Mouse (Mus musculus): ENCODE data around the gene Topors. TPM values are rescaled to one million over a fixed set of nuclear protein-coding genes. Genes with fewer than 3 reads are reported as not detected.

The Topors gene
- total and polyA plus RNA-seq, 3 experiments: 32.0 to 62.7 (median 38.3) TPM

DNA sequence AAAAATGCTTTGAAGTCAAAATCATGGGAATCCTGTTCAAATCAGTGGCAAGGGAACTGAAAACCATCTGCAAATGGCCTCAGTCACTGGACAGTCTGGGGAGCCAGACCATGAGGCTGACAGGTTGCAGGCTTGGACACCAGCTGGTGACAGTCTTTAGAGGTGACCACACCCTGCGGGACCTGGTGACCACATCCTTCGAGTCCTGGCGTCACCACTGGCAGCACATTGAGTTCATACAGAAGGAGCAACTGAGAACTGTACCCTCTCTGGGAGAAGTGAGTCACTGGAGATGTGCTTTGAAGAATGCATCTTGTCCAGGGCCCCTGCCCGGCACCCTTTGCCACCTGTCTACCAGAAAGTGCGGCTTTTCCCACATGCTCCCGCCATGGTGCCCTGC, 39.9 kb downstream of the Topors start:
- H3K79me2 ChIP-seq (ENCODE audit: control insufficient read depth, insufficient read depth, low read length, poor library complexity): no peaks in the 10 kb centered on the region
- H3K9me3 ChIP-seq (replicated peaks; ENCODE audit: insufficient read depth, low read length): no peaks in the 10 kb centered on the region
- no peak for TF ChIP-seq POLR2AphosphoS5 (IDR thresholded peaks at IDR 0.05; ENCODE audit: borderline replicate concordance, low read depth, low read length)
- TF ChIP-seq USF1 (IDR thresholded peaks at IDR 0.05; ENCODE audit: low read depth, low read length): no peak
- TF ChIP-seq RCOR1 (IDR thresholded peaks at IDR 0.05; ENCODE audit: low read depth, low read length): no peak
- TF ChIP-seq TCF12 (IDR thresholded peaks at IDR 0.05; ENCODE audit: low read depth, low read length): no peak
- TF ChIP-seq E2F4 (IDR thresholded peaks at IDR 0.05; ENCODE audit: borderline replicate concordance, low read depth, low read length): no peak
- TF ChIP-seq HCFC1 (IDR thresholded peaks at IDR 0.05; ENCODE audit: low read depth, low read length): no peak
- TF ChIP-seq SIN3A (IDR thresholded peaks at IDR 0.05; ENCODE audit: low read length): no peak
- no peak for TF ChIP-seq ZMIZ1 (IDR thresholded peaks at IDR 0.05; ENCODE audit: low read depth, low read length)
- no peak for TF ChIP-seq NELFE (IDR thresholded peaks at IDR 0.05; ENCODE audit: low read depth, low read length)
- TF ChIP-seq ZC3H11A (IDR thresholded peaks at IDR 0.05; ENCODE audit: low read depth, low read length): no peak
- no peak for TF ChIP-seq MEF2A (IDR thresholded peaks at IDR 0.05; ENCODE audit: extremely low read depth, insufficient replicate concordance, low read depth, low read length, poor library complexity, severe bottlenecking)
- TF ChIP-seq POLR2A (IDR thresholded peaks at IDR 0.05; ENCODE audit: control insufficient read depth in 1 of 2, insufficient read depth in 1 of 2, low read depth in 1 of 2, low read length in 2 of 2, poor library complexity in 1 of 2): no peak
- no peak for TF ChIP-seq MAZ (IDR thresholded peaks at IDR 0.05; ENCODE audit: low read depth, low read length)
- TF ChIP-seq MYB (IDR thresholded peaks at IDR 0.05; ENCODE audit: low read depth, low read length): no peak
- no peak for TF ChIP-seq CTCF (IDR thresholded peaks at IDR 0.05 in 2 of 3, conservative IDR thresholded peaks at IDR 0.05 in 1 of 3; ENCODE audit: control insufficient read depth in 1 of 3, insufficient read depth in 1 of 3, low read depth in 2 of 3, low read length in 3 of 3, poor library complexity in 1 of 3, severe bottlenecking in 1 of 3)
- TF ChIP-seq TBP (IDR thresholded peaks at IDR 0.05; ENCODE audit: low read depth, low read length): no peak
- H3K4me1 ChIP-seq (ENCODE audit: control insufficient read depth in 1 of 2, insufficient read depth in 2 of 2, low read length in 2 of 2): no peaks in the 10 kb centered on the region
- no peak overlapping the region for H3K27ac ChIP-seq (ENCODE audit: control insufficient read depth, low read depth, low read length)
- no peaks in the 10 kb centered on the region for H3K27me3 ChIP-seq (ENCODE audit: control insufficient read depth in 1 of 2, insufficient read depth in 2 of 2, low read length in 2 of 2)
- no peak overlapping the region for H3K4me3 ChIP-seq (ENCODE audit: control insufficient read depth in 1 of 2, insufficient read depth in 1 of 2, low read depth in 2 of 2, low read length in 2 of 2)
- no peaks in the 10 kb centered on the region for H3K36me3 ChIP-seq (ENCODE audit: control insufficient read depth in 1 of 2, insufficient read depth in 2 of 2, low read length in 2 of 2)
- H3K9ac ChIP-seq (ENCODE audit: control insufficient read depth, low read depth, low read length, poor library complexity, severe bottlenecking): no peak overlapping the region
- DNase-seq (ENCODE audit: low read depth, low spot score): no peak

DNA sequence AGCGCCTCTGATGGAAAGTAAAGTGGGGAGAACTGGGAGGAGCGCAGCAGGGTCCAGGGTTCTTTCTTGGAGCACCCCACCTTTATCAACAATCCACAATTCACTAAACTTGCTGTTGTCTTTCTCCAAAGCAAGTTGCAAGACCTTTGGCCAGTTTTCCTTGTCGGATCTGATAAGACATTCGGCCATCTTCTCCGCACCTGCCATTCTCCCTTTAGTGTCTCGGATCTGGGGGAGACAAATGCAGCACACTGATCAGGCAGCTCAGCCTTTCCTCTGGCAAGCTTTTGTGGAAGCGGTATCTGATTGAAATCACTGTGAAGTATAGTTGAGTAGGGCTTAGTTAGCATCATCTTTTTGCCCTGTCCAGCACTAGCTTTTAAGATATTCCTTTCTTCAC, 41.8 kb downstream of the Topors start:
- no peak overlapping the region for H3K9ac ChIP-seq (ENCODE audit: control insufficient read depth, low read depth, low read length, poor library complexity, severe bottlenecking)
- H3K36me3 ChIP-seq (ENCODE audit: control insufficient read depth in 1 of 2, insufficient read depth in 2 of 2, low read length in 2 of 2): no peaks in the 10 kb centered on the region
- TF ChIP-seq MYC (IDR thresholded peaks at IDR 0.05; ENCODE audit: low read depth, low read length) (no peak), SMC3 (IDR thresholded peaks at IDR 0.05; ENCODE audit: low read depth, low read length) (no peak), MAFK (IDR thresholded peaks at IDR 0.05; ENCODE audit: borderline replicate concordance, low read depth, low read length) (no peak), POLR2AphosphoS2 (IDR thresholded peaks at IDR 0.05; ENCODE audit: low read length) (no peak), MEF2A (IDR thresholded peaks at IDR 0.05; ENCODE audit: extremely low read depth, insufficient replicate concordance, low read depth, low read length, poor library complexity, severe bottlenecking) (no peak), CHD1 (IDR thresholded peaks at IDR 0.05; ENCODE audit: low read depth, low read length) (no peak), MAX (IDR thresholded peaks at IDR 0.05; ENCODE audit: low read length) (no peak), USF1 (IDR thresholded peaks at IDR 0.05; ENCODE audit: low read depth, low read length) (no peak), CHD2 (IDR thresholded peaks at IDR 0.05; ENCODE audit: low read length) (no peak), CTCF (IDR thresholded peaks at IDR 0.05 in 2 of 3, conservative IDR thresholded peaks at IDR 0.05 in 1 of 3; ENCODE audit: control insufficient read depth in 1 of 3, insufficient read depth in 1 of 3, low read depth in 2 of 3, low read length in 3 of 3, poor library complexity in 1 of 3, severe bottlenecking in 1 of 3) (no peak), TAL1 (IDR thresholded peaks at IDR 0.05; ENCODE audit: low read length) (no peak), POLR2A (IDR thresholded peaks at IDR 0.05; ENCODE audit: control insufficient read depth in 1 of 2, insufficient read depth in 1 of 2, low read depth in 1 of 2, low read length in 2 of 2, poor library complexity in 1 of 2) (no peak), ELF1 (IDR thresholded peaks at IDR 0.05; ENCODE audit: low read depth, low read length) (no peak), KAT2A (conservative IDR thresholded peaks at IDR 0.05; ENCODE audit: low read depth, low read length) (no peak), GATA1 (IDR thresholded peaks at IDR 0.05; ENCODE audit: low read depth, low read length) (no peak)

More for the DNA sequence above, 41.8 kb downstream of the Topors start:
- H3K9me3 ChIP-seq (replicated peaks; ENCODE audit: insufficient read depth, low read length): no peaks in the 10 kb centered on the region
- no peaks in the 10 kb centered on the region for H3K4me1 ChIP-seq (ENCODE audit: control insufficient read depth in 1 of 2, insufficient read depth in 2 of 2, low read length in 2 of 2)
- H3K27ac ChIP-seq (ENCODE audit: control insufficient read depth, low read depth, low read length): no peak overlapping the region
- H3K4me3 ChIP-seq (ENCODE audit: control insufficient read depth in 1 of 2, insufficient read depth in 1 of 2, low read depth in 2 of 2, low read length in 2 of 2): no peak overlapping the region
- H3K79me2 ChIP-seq (ENCODE audit: control insufficient read depth, insufficient read depth, low read length, poor library complexity): no peaks in the 10 kb centered on the region
- no peaks in the 10 kb centered on the region for H3K27me3 ChIP-seq (ENCODE audit: control insufficient read depth in 1 of 2, insufficient read depth in 2 of 2, low read length in 2 of 2)
- no peak for DNase-seq (ENCODE audit: low read depth, low spot score)
